Mouse (Mus musculus): ENCODE measurements around the gene Cebpe.

Cebpe gene

GRCm38 (mm10) chr14:54676290-54676689 is 35.7 kb downstream of the Cebpe start:
- in situ Hi-C loops (cut with MboI, MseI): no loop called here

- in situ Hi-C loops (cut with MboI, MseI): no loop called here
These were observed 37.7 kb downstream of the Cebpe start for GRCm38 (mm10) chr14:54674317-54674716.

GRCm38 (mm10) chr14:54669381-54669780 is 42.6 kb downstream of the Cebpe start:
- in situ Hi-C loops (cut with MboI, MseI): no loop called here

GRCm38 (mm10) chr14:54664477-54665222 is 47.3 kb downstream of the Cebpe start:
- in situ Hi-C loops (cut with MboI, MseI): no loop called here

Data from T-helper 1 cell (primary cell).